Mouse (Mus musculus): ENCODE measurements around the gene Rnf227. TPM values are rescaled to one million over a fixed set of nuclear protein-coding genes. Genes with fewer than 3 reads are reported as not detected.

The Rnf227 gene
- polyA plus RNA-seq, 1 experiment from 2014 or later: 15.2 TPM

DNA sequence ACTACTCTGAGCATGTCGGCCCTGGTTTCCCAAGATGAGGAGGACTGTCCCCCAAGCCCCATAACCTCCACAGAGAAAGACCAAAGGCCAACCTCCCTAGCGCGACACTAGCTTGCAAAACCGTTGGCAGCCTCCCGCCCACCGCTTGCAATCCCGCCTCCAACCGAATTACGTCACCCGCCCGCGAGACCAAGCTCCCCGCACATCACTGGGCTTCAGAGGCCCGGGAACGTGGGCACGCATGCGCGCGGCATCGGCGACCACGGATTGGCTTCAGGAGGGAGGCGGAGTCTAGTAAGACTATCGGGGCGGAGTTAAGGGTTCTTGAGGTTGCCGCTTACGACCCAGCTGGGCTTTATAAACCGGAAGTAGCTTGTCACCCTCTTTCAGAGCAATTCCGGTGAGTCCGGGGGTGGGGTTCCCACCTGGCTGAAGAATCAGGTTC lies 16.6 kb upstream of the Rnf227 start, which contains the start of the genes Cntrob and Trappc1:
Gene Cntrob (minus strand): TSS at position 109 of the 445 bp plus-strand sequence.
Gene Trappc1 (plus strand): TSS at position 314 of the 445 bp plus-strand sequence.
- WGBS: under 1% methylated on average over 30 of the region's 30 CpGs
- Histone ChIP-seq H3K36me3 (ENCODE audit: insufficient read depth) (peaks cover 24% of the 10 kb centered on the region), H3K27ac (ENCODE audit: low read depth) (peak within 1 kb of the TSS; percentile 84), H3K27me3 (ENCODE audit: insufficient read depth, low read length) (peaks cover 18% of the 10 kb centered on the region), H3K9ac (peak within 1 kb of the TSS; percentile 82), H3K4me2 (peak within 1 kb of the TSS; percentile 97), H3K4me3 (ENCODE audit: low read depth, low read length) (peak within 1 kb of the TSS; percentile 61), H3K4me1 (ENCODE audit: insufficient read depth) (peaks cover 20% of the 10 kb centered on the region), H3K9me3 (ENCODE audit: low read depth, low read length) (no peaks in the 10 kb centered on the region)
- 0 out of 2 replicates have a peak, but pooled peaks have one; percentile 12 for TF ChIP-seq CTCF (IDR thresholded peaks at IDR 0.05; ENCODE audit: low read depth)
- DNase-seq: peak; percentile 99
- ATAC-seq (ENCODE audit: insufficient read depth): peak; percentile 92

DNA sequence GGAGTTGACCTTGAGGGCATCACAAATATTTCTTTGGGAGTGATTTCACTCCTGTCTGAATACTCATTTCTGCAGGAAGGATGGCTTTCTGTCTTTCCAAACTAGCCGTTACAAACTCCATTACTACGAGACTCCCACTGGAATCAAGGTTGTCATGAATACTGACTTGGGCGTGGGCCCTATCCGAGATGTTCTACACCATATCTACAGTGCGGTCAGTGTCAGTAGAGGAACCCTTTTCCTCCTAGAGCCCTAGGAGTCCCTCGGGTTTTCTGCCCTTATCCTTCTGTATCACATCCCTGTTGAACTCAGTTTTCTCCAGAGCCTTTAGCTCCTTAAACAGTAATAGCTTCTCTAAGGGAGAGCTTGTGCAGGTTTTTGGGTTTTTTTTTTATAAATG lies 15.5 kb upstream of the Rnf227 start:
- peak overlapping the region; percentile 64 for H3K9ac ChIP-seq
- H3K36me3 ChIP-seq (ENCODE audit: insufficient read depth): peaks cover 14% of the 10 kb centered on the region
- no peak overlapping the region for H3K27ac ChIP-seq (ENCODE audit: low read depth)
- 76% methylated on average over 6 of the region's 6 CpGs for WGBS
- peak overlapping the region; percentile 61 for H3K4me3 ChIP-seq (ENCODE audit: low read depth, low read length)
- H3K27me3 ChIP-seq (ENCODE audit: insufficient read depth, low read length): peaks cover 18% of the 10 kb centered on the region
- no peak for DNase-seq
- TF ChIP-seq CTCF (IDR thresholded peaks at IDR 0.05; ENCODE audit: low read depth): no peak
- peaks cover 20% of the 10 kb centered on the region for H3K4me1 ChIP-seq (ENCODE audit: insufficient read depth)
- peak overlapping the region; percentile 97 for H3K4me2 ChIP-seq
- H3K9me3 ChIP-seq (ENCODE audit: low read depth, low read length): no peaks in the 10 kb centered on the region
- ATAC-seq (ENCODE audit: insufficient read depth): no peak

DNA sequence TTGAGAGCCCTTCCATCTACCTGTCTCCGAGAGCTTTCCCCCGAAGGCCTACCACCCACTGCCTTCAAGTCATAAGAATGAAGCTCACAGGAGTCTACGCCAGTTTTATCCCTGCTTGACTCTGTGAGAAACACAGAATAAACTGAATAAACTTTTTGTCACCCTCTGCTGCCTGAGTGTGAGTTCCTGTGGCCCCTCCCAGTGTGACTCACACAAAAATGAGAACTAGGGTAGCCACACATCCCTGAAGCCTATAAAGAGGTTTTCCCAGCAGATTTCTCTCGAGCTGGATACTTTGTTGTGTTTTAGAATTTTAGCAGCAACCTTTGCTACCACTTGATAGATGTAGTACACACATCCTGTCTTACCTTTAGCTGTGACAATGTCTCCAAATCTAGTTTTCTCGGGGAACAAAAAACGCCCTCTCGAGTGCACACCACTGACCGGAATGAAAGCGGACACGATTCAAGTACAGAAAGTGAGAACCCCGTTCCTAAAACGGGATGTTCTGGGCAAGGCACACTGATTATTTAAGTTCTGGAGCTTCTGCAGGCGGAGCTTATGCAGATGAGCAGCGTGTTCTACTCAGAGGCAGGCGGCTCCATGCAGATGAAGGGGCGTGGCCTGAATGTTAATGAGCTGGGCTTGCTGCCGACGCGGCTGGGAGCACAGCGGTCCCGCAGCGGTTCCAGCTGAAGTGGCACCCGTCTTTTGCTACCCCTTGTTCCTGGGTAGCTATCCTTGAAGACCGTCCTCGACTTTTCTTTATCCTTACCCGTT lies 14.4 kb upstream of the Rnf227 start, which contains the start of gene Kcnab3:
Gene Kcnab3 (plus strand): TSS at position 631 of the 780 bp plus-strand sequence.
- 10% methylated on average over 26 of the region's 26 CpGs for WGBS

DNA sequence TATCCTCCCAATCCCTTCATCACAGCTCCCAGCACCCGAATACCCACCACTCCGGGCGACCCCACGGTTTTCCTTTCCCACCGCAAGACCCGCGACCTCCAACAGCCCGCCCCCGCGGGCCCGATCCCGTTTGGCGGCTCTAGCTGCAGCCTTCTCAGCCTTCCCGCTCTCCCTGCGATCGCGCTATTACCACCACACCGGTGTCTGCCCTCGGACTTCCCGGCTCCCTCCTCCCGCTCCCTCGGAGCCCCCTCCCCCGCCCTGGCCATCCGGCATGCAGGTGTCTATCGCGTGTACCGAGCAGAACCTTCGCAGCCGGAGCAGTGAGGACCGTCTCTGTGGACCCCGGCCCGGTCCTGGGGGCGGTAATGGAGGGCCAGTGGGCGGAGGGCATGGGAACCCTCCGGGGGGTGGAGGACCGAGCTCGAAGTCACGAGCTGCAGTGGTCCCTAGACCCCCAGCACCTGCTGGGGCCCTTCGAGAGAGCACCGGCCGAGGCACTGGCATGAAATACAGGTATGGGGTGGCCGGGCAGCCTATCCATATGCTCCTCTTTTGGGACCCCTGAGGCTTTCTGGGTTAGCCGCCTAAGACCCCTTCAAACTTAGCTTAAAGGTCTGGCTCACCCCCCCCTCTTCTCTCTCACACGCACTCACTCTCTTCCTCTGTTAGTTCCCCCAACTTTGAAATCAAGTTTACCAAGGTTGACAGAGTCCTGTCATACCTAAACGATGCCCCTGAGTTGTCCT lies 13.7 kb upstream of the Rnf227 start:
- Histone ChIP-seq H3K27me3 (ENCODE audit: insufficient read depth, low read length) (peaks cover 18% of the 10 kb centered on the region), H3K27ac (ENCODE audit: low read depth) (no peak overlapping the region), H3K4me2 (peak overlapping the region; percentile 97), H3K36me3 (ENCODE audit: insufficient read depth) (no peaks in the 10 kb centered on the region), H3K4me1 (ENCODE audit: insufficient read depth) (peaks cover 20% of the 10 kb centered on the region), H3K9ac (peak overlapping the region; percentile 62), H3K4me3 (ENCODE audit: low read depth, low read length) (peak overlapping the region; percentile 53), H3K9me3 (ENCODE audit: low read depth, low read length) (no peaks in the 10 kb centered on the region)
- DNase-seq (no peak), ATAC-seq (ENCODE audit: insufficient read depth) (peak; percentile 5; the same call in 1 of the 2 replicates)
- WGBS: 1% methylated on average over 45 of the region's 45 CpGs
- TF ChIP-seq CTCF (IDR thresholded peaks at IDR 0.05; ENCODE audit: low read depth): no peak

More for the DNA sequence above, 14.4 kb upstream of the Rnf227 start, which contains the start of gene Kcnab3:
- H3K9me3 ChIP-seq (ENCODE audit: low read depth, low read length): no peaks in the 10 kb centered on the region
- no peak within 1 kb of the TSS for H3K27ac ChIP-seq (ENCODE audit: low read depth)
- peak within 1 kb of the TSS; percentile 97 for H3K4me2 ChIP-seq
- peaks cover 20% of the 10 kb centered on the region for H3K4me1 ChIP-seq (ENCODE audit: insufficient read depth)
- H3K4me3 ChIP-seq (ENCODE audit: low read depth, low read length): peak within 1 kb of the TSS; percentile 53
- peaks cover 3% of the 10 kb centered on the region; the same call in 1 of the 2 replicates for H3K36me3 ChIP-seq (ENCODE audit: insufficient read depth)
- TF ChIP-seq CTCF (IDR thresholded peaks at IDR 0.05; ENCODE audit: low read depth): no peak
- peak within 1 kb of the TSS; percentile 62 for H3K9ac ChIP-seq
- peaks cover 18% of the 10 kb centered on the region for H3K27me3 ChIP-seq (ENCODE audit: insufficient read depth, low read length)
- peak; percentile 72 for ATAC-seq (ENCODE audit: insufficient read depth)
- DNase-seq: peak; percentile 97

DNA sequence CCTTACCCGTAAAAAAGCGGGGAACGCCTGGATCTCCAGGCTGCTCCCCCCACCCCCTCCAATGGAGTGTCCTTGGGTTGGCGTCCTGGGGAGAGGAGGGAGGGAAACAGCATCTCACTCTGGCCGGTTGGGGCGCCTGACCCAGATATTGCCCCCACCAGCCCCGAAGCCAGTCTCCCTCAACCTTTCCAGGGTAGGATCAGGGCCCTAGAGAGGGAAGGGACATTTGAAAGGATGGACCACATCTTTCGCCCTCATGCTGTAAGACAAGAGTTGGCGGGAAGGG lies 13.2 kb upstream of the Rnf227 start:
- no peak overlapping the region for H3K27ac ChIP-seq (ENCODE audit: low read depth)
- peaks cover 18% of the 10 kb centered on the region for H3K27me3 ChIP-seq (ENCODE audit: insufficient read depth, low read length)
- ATAC-seq (ENCODE audit: insufficient read depth) (no peak), DNase-seq (no peak)
- no peaks in the 10 kb centered on the region for H3K9me3 ChIP-seq (ENCODE audit: low read depth, low read length)
- no peak overlapping the region for H3K9ac ChIP-seq
- WGBS: 11% methylated on average over 9 of the region's 9 CpGs
- H3K4me3 ChIP-seq (ENCODE audit: low read depth, low read length): peak overlapping the region; percentile 53; the same call in 1 of the 2 replicates
- TF ChIP-seq CTCF (IDR thresholded peaks at IDR 0.05; ENCODE audit: low read depth): no peak
- no peaks in the 10 kb centered on the region for H3K36me3 ChIP-seq (ENCODE audit: insufficient read depth)
- H3K4me1 ChIP-seq (ENCODE audit: insufficient read depth): peaks cover 15% of the 10 kb centered on the region
- H3K4me2 ChIP-seq: peak overlapping the region; percentile 97; the same call in 1 of the 2 replicates

DNA sequence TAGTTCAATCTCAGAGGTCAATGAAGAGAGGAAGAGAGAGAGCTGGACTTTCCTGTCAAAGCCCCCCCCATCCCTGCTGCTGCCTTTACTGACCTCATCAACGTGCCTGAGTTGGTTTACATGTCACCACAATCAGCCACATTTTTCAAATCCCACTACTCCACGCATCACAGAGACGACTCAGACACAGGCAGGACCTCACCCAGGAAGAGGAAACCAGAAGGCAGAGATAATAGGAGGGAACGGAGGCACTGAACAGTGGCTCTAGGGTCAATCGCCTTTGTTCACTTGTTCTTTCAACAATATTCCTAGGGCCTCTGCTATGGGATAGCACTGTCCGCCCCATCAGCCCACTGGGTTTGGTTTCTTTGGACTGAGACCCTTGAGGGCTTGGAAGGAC lies 12.6 kb upstream of the Rnf227 start:
- no peaks in the 10 kb centered on the region for H3K9me3 ChIP-seq (ENCODE audit: low read depth, low read length)
- no peak overlapping the region for H3K9ac ChIP-seq
- no peaks in the 10 kb centered on the region for H3K36me3 ChIP-seq (ENCODE audit: insufficient read depth)
- peaks cover 18% of the 10 kb centered on the region for H3K27me3 ChIP-seq (ENCODE audit: insufficient read depth, low read length)
- TF ChIP-seq CTCF (IDR thresholded peaks at IDR 0.05; ENCODE audit: low read depth): no peak
- no peak overlapping the region for H3K4me3 ChIP-seq (ENCODE audit: low read depth, low read length)
- no peak overlapping the region for H3K4me2 ChIP-seq
- DNase-seq (no peak), ATAC-seq (ENCODE audit: insufficient read depth) (no peak)
- H3K4me1 ChIP-seq (ENCODE audit: insufficient read depth): peaks cover 10% of the 10 kb centered on the region
- 35% methylated on average over 6 of the region's 6 CpGs for WGBS
- no peak overlapping the region for H3K27ac ChIP-seq (ENCODE audit: low read depth)

DNA sequence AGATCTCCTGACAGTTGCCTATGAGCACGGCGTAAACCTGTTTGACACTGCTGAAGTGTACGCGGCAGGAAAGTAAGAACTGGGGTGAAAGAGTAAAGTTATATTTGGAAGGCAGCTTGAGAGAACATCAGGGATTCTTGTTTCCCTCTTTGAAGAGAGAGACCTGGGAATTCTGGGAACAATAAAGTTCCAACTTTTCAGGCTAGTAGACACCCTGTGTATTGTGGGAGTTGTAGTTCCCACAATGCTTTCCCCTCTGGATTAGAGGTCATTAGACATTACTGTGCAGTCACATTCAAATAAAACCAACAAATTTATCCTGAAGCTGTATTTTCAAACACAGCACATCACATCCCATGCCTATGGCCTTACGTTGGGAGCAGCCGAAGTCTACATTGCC lies 11.7 kb upstream of the Rnf227 start:
- DNase-seq: peak; percentile 23
- H3K27ac ChIP-seq (ENCODE audit: low read depth): no peak overlapping the region
- H3K4me2 ChIP-seq: no peak overlapping the region
- no peak overlapping the region for H3K4me3 ChIP-seq (ENCODE audit: low read depth, low read length)
- 84% methylated on average over 6 of the region's 6 CpGs for WGBS
- no peak for ATAC-seq (ENCODE audit: insufficient read depth)
- no peaks in the 10 kb centered on the region for H3K9me3 ChIP-seq (ENCODE audit: low read depth, low read length)
- no peak for TF ChIP-seq CTCF (IDR thresholded peaks at IDR 0.05; ENCODE audit: low read depth)
- H3K27me3 ChIP-seq (ENCODE audit: insufficient read depth, low read length): peaks cover 18% of the 10 kb centered on the region
- no peak overlapping the region for H3K9ac ChIP-seq
- H3K4me1 ChIP-seq (ENCODE audit: insufficient read depth): peaks cover 6% of the 10 kb centered on the region
- H3K36me3 ChIP-seq (ENCODE audit: insufficient read depth): no peaks in the 10 kb centered on the region
